Mouse (Mus musculus): ENCODE measurements at regions not wholly inside any gene's neighbourhood (a gene's known extent, or its start where the extent isn't known, plus 50 kb on each side); places are given as distances from the start of the nearest gene placed in this dataset.

GRCm38 (mm10) chr12:118410917-118411316, 109.7 kb upstream of the Sp4 start:
- no peak for DNase-seq

GRCm38 (mm10) chr12:118405135-118405534, 103.9 kb upstream of the Sp4 start:
- DNase-seq = no peak

GRCm38 (mm10) chr12:118404171-118404570, 102.9 kb upstream of the Sp4 start:
- no peak for DNase-seq

- no peak for DNase-seq
These were observed 102.4 kb upstream of the Sp4 start for GRCm38 (mm10) chr12:118403519-118404087.

GRCm38 (mm10) chr12:118401377-118401776, 100.1 kb upstream of the Sp4 start:
- DNase-seq = no peak

- no peak for DNase-seq
These were observed 90.4 kb upstream of the Sp4 start for GRCm38 (mm10) chr12:118391654-118392053.

GRCm38 (mm10) chr12:118381013-118381412, 79.8 kb upstream of the Sp4 start:
- DNase-seq = no peak

- DNase-seq = no peak
These were observed 76.7 kb upstream of the Sp4 start for GRCm38 (mm10) chr12:118377898-118378297.

- no peak for DNase-seq
These were observed 75.6 kb upstream of the Sp4 start for GRCm38 (mm10) chr12:118376521-118377493.

GRCm38 (mm10) chr12:118373250-118373649, 72.0 kb upstream of the Sp4 start:
- DNase-seq = no peak

GRCm38 (mm10) chr12:118371905-118372304, 70.7 kb upstream of the Sp4 start:
- DNase-seq = no peak

- no peak for DNase-seq
These were observed 66.3 kb upstream of the Sp4 start for GRCm38 (mm10) chr12:118367307-118368076.

- no peak for DNase-seq
These were observed 51.6 kb upstream of the Sp4 start for GRCm38 (mm10) chr12:118352866-118353265.

GRCm38 (mm10) chr12:118351421-118351820, 50.2 kb upstream of the Sp4 start:
- no peak for DNase-seq
